Mouse (Mus musculus) thymus, postnatal 10 days (tissue): ENCODE results near the gene Tnk1.
"Not testable (repeated sequence)": the region's sequence is repeated elsewhere in the genome, so short reads cannot be mapped to it uniquely, and the experiment has no call there.

ENCODE experiments used
- DNase-seq, 2 experiments: peaks; one replicate each; pipeline ENCODE4 v3.0.0; 2021; ENCODE audit warnings: low spot score in 2 of 2

The Tnk1 gene

GRCm38 (mm10) chr11:69878952-69879351 lies 20.4 kb upstream of the Tnk1 start:
- DNase-seq: no peak

DNA sequence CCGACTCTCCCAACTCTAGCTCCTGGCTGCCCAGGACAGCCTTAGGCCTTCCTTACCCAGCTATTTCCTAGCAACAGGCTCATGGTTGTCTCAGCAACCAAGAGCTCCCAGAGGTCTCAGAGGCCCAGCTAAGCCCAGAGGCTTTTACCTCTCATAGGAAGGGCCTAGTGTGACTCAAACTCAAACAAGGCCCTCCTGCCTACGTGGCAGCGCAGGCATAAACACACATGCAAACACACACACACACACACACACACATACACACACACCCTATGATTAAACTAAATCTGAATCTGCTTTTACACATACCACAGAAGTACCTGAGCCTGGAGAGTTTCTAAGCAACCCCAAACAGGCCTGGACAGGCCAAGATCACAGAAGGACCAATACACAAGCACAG lies 19.9 kb upstream of the Tnk1 start:
- no peak for DNase-seq

DNA sequence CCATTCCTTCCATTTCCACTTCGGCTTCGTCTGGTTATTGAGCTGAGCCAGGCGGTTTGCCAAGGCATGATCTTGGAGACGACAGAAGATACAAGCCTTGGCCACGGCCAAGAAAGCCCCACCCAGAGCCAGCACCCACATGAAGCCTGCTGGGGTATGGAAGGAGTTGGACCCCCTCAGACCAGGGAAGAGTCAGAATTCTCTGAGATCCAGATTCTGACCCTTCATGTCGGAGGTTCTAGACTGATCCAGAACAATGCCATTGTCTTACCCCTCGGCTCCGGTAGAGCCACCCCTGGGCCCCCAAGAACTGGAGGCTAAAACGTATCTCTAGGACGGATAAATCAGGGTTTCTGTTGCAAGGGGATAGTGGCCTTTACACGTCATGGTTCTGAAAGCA lies 19.3 kb upstream of the Tnk1 start, which contains the start of gene Tmem95:
Gene Tmem95, minus strand, starts transcription at position 141 of the 400 bp plus-strand sequence.
- no peak for DNase-seq

DNA sequence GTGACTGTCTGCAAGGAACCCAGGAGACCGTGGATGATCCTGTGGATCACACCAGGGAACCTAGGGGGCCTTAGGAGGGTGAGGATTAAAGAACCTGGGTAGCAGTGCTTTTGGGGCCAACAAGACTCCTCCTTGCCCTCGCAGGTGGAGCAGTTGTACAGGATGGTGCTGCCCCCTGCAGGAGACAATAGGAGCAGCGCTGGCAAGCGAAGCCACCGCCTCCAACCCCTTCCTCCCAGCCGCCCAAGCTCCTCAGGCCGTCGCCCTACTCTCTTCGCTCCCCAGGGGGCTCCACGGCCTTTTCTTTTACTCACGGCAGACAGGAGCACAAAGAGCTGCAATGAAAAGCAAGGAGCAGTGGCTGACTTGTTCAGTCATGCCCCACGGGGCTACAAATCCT lies 18.3 kb upstream of the Tnk1 start:
- peak; percentile 89 to 96 for DNase-seq

GRCm38 (mm10) chr11:69876186-69876585 lies 17.7 kb upstream of the Tnk1 start:
- no peak for DNase-seq

DNA sequence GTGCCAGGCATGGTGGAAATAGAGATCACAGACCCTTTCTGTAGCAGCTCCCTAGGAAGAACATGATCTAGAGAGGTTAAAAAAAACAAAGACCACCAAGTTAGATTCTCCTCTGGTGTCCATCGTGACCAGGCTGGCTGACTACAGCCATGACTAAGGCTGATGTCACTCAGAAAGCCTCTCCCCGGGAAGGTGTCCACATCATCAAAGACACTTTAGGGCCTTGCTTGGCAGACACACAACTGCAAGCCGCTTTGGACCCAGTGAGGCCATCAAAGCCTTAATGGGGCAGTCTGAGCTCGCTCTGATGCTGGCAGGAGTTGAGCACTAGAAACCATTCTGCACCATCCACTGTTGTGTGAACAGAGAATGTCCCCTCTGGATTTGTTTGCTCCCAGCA lies 13.9 kb upstream of the Tnk1 start:
- no peak for DNase-seq

GRCm38 (mm10) chr11:69871822-69872221 lies 13.3 kb upstream of the Tnk1 start:
- DNase-seq: no peak

- no peak for DNase-seq
Measured at GRCm38 (mm10) chr11:69870289-69871069, 11.9 kb upstream of the Tnk1 start.

- DNase-seq: no peak
Measured at GRCm38 (mm10) chr11:69867335-69867734, 8.8 kb upstream of the Tnk1 start.

DNA sequence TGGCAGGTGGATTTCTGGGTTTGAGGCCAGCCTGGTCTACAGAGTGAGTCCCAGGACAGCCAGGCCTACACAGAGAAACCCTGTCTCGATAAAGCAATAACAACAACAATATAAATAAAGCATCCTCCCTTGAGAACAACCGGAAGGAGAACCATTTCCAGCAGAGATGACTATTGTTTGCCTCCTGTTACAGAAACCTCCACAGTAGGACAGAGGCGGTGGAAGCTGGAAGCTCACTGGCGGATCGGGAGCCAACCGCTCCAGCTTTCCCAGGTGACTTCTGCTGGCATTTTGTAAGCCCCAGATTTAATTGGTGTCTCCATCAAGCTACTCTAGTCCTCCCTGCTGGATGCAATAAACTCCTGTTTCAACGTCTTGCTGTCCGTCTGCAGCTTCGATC lies 7.0 kb upstream of the Tnk1 start:
- no peak for DNase-seq

GRCm38 (mm10) chr11:69864138-69864860 lies 5.8 kb upstream of the Tnk1 start:
- no peak for DNase-seq

GRCm38 (mm10) chr11:69863729-69864128 lies 5.2 kb upstream of the Tnk1 start:
- DNase-seq: not testable (repeated sequence)

DNA sequence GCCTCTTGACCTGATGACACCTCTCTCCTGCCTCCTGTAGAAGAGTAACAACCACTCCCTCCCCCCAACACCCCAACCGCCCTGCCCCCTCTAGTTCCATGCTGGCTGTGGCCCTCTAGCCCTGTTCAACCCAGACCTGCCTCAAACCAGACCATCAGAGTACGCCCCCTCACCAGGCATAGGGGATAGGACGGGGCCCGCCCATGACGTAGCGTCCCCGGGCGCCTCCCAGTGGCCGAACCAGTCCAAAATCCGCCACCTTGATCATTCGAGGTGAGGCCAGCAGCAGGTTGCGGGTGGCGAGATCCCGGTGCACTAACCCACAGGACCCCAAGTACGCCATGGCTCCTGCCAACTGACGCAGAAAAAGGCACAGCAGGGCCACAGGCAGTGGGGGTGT lies 3.2 kb downstream of the Tnk1 start:
- peak in 1 of 2 experiments; percentile 74 for DNase-seq

DNA sequence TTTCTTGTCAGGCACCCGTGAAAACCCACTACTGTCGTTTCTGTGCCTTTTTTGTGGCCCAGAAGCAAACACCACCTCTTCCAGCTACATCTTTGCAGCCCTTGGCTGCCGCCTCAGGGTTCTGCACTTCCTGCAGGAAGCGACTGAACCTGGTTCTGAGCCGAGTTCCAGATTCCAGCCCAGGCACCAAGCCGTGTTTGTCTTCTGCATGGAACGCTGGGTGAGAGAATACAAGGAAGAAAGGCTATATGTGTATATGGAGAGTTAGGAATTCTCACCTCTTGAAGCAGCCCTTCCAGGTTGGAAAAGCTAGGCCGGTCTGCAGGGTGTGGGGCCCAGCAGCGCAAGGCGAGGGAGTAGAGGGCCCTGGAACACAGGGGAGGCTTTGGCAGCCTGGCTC lies 3.9 kb downstream of the Tnk1 start:
- no peak for DNase-seq

- no peak for DNase-seq
Measured at GRCm38 (mm10) chr11:69853994-69854393, 4.5 kb downstream of the Tnk1 start.

DNA sequence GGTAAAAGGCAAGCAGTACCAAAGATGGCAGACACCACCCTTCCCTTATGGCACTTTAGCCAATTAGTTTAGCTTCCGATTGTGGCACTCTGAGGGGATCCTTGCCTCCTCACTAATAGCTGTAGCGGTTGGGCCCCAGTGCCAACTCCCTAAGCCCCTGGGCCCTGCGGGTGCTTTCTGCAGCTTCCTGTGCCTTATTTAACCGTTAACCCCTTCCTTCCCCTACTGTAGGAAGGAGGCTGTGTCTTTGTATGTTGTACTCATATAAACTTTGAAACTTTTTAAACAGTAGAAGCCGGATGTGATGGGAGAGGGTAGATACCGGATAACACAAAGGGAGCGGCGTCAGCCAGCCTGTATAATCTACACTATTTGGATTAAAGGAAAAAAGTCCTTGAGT lies 7.8 kb downstream of the Tnk1 start:
- peak; percentile 56 to 60 for DNase-seq

DNA sequence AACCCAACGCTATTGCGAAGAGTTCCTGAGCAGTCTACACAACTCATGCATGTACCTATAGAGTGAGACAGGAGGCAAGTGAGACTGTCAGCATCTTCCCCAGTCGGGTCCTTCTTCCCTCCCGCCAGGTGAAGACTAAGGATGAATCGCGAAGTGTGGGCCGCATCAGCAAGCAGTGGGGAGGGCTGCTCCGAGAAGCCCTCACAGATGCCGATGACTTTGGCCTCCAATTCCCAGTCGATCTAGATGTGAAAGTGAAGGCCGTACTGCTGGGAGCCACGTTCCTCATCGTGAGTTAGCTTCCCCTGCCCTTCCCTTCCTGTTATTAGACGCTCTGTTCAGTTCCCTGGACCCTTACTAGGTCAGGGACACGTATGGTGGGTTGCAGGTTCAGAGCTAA lies 8.6 kb downstream of the Tnk1 start:
- no peak for DNase-seq

- no peak for DNase-seq
Measured at GRCm38 (mm10) chr11:69849128-69849527, 9.4 kb downstream of the Tnk1 start.

DNA sequence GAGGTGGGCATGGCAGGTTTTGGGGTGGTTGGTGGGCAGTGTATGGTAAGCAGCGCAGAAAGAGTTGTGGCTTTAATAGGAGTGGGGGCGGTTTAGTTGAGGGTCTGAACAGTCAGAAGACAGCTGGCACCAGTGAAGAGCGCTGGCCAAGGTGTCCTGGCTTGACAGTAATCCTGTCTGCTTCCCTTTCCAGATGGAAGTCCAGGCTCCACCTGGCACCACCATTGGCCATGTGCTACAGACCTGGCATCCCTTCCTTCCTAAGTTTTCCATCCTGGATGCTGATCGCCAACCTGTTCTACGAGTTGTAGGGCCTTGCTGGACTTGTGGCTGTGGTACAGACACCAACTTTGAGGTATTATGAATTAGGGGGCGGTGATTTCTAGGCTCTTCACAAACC lies 10.5 kb downstream of the Tnk1 start:
- DNase-seq: no peak

- no peak for DNase-seq
Measured at GRCm38 (mm10) chr11:69846738-69847688, 11.5 kb downstream of the Tnk1 start.

- DNase-seq: peak; percentile 88 to 92
Measured at GRCm38 (mm10) chr11:69846198-69846680, 12.3 kb downstream of the Tnk1 start, which contains the start of gene Plscr3. Plscr3 (plus strand) TSS chr11:69846376.

GRCm38 (mm10) chr11:69838714-69839104 lies 19.8 kb downstream of the Tnk1 start:
- no peak for DNase-seq
